Mouse (Mus musculus) gastrocnemius, postnatal 14 days (tissue): ENCODE data around the gene Gm17509. TPM values are rescaled to one million over a fixed set of nuclear protein-coding genes. Genes with fewer than 3 reads are reported as not detected.
A peak's percentile ranks its signal among the peaks of the same experiment; 100 is the strongest.
"Not testable (repeated sequence)": the region's sequence is repeated elsewhere in the genome, so short reads cannot be mapped to it uniquely, and the experiment has no call there.

Experiments used
- DNase-seq: peaks from one replicate; pipeline ENCODE4 v3.0.0; 2021; ENCODE audit warnings: mixed read lengths
- intact Hi-C: fragments of 180-260 bp; cut with DNase I; formaldehyde crosslinking; loops from one replicate; pipeline ENCODE4 v1.15.1; 2025; ENCODE audit warnings: low total_unique reads
- total RNA-seq, 2 experiments: library from RNA; stranded (reverse); gene quantifications; 2 replicates each; pipeline ENCODE4 v1.2.3; 2021

Gene Gm17509
- total RNA-seq, 2 experiments from 2014 or later = not detected

DNA sequence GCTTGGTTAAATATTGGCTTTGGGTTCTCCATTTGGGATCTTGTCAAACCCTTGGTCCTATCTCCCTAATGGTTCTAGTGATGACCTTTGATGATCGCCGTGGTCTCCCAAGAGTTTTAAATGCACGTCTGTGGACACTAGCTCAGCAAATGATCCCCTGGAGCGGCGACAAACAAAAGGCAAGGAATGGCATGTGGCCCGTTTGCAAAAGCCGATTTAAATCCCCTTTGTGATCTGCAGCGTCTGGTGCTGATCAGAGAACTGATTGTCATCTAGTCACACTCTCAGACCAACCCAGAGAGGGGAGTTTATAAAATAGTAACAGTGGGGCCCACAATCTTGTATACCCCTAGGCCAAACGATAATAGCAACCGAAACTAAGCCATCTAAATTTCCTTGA is 5.4 kb downstream of the Gm17509 start:
- intact Hi-C loops = no loop called here
- no peak for DNase-seq

DNA sequence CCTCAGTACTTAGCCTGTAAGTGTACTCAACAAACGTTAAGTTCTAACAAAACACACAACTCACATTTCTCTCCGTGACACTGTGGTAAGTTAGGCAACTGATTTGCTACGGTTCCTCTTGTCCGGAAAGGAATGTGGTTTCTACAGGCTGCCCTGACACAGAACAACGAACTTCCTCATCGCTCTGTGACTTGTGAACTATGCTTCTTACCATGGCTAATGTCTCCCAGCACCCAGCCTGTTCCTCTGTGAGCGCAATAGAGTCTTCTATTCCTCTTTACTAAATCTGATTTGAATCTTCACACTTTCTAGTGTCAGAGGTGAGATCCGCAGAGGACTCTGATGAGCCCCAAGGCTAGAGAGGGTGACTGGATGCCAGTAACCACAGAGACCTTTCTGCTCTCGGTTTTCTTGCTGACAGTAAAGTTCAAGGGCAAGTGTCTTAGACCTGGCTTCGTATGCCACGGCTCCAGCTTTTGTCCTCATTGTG is 9.4 kb downstream of the Gm17509 start:
- intact Hi-C loops = no loop called here
- DNase-seq = no peak

DNA sequence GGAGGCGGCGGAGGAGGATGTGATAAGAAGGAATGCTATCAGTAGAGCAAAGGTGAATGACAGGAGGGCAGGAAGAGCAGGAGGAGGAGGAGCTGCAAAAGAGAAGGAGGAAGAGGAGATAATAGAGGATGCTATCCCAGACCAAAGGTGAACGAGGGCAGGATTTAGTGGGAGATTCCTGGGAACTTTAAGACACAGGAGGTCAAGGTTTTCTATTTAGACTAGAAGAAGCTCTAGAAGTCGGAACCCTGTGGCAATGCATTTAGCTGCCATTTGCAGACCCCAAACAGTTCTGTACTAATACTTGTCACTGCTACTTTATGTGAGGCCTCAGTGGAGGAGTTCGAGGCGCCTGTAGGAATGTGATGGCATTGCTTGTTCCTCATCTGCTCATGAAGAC is 12.6 kb downstream of the Gm17509 start, which contains the start of gene Emb:
TSS of gene Emb (plus strand) at position 301 of the 400 bp plus-strand sequence.
- intact Hi-C loops = no loop called here
- DNase-seq = no peak

DNA sequence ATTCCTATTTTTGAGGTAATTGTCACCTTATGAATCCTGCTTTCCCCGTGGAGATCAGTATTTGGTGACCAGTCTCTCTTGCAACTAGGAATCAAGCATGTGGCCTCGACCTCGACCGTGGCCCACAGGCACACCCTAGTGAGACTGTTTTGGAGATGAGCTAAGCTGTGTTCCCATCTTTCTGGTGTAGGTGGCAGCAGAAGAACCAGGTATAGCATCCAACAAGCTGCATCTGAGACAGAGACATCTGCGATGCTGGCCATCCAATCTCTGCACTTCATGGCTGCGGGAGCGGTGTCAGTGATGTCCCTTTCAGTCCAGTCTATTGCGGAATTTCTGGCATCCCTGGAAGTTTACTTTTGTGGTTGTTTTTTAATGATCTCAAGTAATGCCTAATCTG is 14.8 kb downstream of the Gm17509 start:
- intact Hi-C loops = no loop called here
- no peak for DNase-seq

DNA sequence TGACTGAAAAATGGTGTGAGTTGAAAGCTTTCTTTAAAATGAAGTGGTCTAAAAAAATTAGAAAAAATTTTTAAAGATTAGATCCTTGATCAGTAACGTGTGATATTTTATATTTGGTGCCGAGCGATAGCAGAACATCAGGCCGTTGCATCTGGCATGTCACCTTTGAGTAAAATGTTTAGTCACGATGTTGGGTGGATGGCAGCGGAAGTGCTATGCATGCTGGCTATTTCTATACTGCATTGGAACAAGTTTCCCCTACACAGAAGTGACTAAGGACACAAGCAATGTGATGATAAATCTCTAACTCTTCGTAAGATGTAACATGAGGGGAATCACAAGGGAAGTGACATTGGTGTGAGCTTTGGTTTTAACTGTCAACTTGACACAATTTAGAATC is 16.2 kb downstream of the Gm17509 start:
- no peak for DNase-seq
- intact Hi-C loops = loop anchor here (5.0 kb wide), 1 partner anchor 83 kb away; no protein-coding TSS in a partner anchor

DNA sequence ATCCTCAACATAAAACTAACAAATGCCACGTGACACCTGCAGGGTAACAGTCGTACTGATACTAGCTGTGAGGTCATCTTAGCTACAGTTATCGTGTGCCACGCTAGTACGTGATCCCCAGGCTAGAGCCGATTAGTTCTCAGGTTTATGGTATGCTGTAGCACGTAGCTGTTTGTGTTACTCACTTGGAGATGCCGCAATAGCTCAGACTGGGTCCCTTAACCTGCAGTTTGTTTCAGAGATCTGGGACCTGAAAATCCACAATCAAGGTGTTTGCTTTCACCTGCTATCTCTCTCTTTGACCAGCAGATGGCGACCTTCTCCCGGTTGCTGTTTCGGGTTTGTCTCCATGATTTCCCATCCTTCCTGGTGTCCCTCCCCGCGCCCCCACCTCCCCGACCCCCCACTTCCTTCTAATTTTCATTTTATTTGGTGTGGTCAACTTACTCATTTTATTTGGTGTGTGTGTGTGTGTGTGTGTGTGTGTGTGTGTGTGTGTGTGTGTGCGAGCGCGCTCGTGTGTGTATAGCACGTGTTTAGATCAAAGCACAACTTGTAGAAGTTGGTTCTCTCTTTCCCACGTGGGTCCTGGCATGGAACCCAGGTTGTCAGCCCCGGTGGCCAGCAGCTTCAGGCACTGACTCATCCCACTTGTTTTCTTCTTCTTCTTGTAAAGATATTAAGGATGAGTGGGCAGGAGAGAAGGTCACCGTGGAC is 18.0 kb downstream of the Gm17509 start:
- intact Hi-C loops = loop anchor here (5.0 kb wide), 1 partner anchor 84 kb away; no protein-coding TSS in a partner anchor
- DNase-seq = no peak

DNA sequence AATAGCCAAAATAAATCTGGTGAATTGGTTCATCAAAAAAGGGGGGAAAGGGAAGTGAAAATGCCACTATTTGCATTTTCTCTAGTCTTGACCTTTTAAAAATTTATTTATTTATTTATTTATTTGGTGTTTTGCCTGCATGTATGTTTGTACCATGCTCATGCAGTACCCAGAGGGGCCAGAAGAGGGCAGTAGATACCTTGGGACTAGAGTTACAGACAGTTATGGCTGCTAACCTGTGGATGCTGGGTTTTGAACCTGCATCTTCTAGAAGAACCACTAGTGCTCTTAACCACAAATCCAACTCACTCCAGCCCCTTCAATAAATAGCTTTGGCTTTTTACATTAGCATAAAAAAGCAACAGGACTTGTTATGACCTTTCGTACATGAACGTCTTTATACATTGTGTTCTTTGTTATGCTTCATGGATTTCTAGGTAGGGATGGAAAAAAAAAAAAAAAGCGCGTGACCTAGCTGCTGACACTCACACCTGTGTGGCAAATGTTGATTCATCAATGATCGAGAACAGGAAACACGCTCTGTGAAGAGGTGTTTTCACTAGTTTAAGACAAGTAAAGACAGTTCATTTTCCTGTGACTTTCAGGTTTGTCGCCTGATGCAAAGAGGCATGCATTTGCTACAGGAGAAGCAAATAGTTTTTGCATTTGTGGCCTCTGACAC is 22.3 kb downstream of the Gm17509 start:
- intact Hi-C loops = no loop called here
- peak; percentile 67 for DNase-seq

DNA sequence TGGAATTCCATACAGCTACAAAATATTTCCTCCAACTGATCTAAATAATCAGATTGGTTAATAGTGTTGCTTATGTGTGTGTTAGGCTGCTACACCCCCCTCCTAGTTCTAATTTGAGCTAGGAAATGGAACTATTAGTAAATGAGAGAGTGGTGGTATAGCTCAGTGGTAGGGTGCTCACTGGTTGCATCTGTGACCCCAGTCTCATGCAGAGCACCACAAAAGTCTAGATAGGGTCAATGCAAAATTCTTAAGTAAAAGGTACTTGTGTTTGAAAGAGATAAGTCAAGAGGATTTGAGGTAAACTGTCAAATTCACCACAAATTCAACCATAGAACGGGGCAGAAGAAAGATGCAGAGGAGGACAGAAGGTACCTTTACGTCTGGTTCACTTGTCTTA is 23.2 kb downstream of the Gm17509 start:
- intact Hi-C loops = no loop called here
- no peak for DNase-seq

DNA sequence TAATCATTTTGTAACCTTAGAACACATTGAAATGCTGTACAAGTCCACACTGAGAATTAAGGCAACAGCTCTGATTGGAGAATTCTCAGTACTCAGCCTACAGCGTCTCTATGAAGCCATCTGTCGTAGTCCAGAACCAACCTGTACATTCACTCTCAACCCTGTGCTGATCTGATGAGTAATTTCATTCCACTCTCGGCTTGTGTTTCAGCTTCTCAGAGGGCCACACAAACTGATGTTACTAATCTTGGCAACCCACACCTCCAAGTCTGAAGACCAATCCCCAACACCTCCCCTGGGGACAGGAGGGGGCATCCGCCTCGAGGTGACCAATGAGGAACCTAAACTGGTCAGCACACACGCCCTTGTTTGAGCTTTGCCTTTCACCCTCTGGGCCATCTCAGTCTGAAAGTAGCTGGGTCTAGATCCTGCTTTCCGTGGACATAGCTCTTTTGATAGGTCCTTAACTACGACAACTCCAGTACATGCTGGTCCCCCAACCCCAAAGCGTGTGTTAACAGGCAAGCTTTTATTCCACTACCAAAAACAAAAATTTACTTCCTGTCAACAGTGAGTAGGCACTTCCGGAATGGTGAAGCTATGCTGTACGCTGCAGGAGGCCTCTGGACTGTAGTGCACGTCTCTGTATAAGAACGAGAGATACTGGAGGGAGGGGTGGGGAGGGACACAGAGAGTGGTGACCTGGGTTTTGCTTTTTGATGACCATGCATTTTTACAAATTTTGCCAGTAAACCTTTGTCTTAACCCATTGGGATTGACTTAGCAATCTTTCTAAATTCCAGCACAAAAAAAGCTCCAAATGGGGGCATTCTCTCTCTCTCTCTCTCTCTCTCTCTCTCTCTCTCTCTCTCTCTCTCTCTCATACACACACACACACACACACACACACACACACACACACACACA is 25.0 kb downstream of the Gm17509 start:
- DNase-seq = no peak
- intact Hi-C loops = no loop called here

DNA sequence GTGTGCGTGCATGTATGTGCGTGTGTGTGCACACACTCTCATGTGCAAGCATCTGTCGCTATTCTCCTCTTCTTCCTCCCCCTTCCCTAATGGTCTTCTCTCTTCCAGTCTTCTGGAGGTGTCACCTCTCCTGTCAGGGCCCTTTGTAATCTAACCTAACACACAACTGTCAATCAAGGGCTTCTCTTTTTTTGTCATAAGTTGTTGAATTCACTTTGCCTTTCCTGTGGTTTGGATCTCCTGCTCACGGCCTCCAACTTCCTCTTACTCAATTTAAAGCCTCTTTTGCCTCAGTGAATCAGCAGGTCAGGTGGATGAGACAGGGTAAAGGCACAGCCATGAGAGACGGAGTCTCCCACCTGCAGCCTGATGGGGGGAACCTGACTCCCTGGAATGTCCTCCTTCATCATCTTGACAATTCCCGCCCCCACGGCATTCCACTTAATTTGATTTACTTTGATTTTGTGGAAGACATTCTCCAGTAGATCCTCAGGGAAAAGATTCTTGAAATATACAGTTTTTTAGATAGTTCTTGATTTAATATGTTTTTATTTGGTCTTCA is 27.4 kb downstream of the Gm17509 start:
- no peak for DNase-seq
- intact Hi-C loops = no loop called here

DNA sequence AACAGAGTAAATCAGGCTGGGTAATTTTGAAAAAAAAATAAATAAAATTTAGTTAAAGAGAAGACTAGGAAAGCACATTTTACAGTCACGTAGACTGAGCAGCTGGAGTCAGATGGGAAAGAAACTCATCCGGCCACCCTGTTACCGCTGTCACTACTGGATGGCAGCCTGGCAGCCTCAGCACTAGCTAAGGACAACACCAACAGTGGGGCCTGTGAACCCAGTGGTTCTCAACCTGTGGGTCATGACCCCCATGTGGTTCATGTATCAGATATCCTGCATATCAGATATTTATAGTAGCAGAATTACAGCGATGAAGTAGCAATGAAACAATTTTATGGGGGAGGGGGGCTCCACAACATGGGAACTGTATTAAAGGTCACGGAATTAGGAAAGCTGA is 28.7 kb downstream of the Gm17509 start:
- intact Hi-C loops = no loop called here
- peak; percentile 12 for DNase-seq

DNA sequence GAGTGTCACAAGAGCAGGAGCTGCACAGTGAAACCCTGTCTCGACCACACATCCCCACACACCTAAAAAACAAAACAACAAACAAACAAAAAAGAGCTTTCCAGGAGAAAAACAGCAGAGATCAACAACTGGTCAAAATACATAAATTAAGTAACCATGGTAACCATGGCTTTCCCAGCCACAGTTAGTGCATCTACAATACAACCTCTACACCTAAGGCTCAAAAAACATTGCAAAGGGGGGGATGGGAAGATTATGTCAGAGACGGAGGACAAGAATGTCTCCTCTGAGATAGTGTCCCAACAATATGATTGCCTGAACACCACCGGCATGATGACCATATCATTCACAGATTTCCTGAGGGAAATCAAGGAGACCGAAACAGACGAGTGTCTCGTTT is 35.5 kb downstream of the Gm17509 start:
- intact Hi-C loops = no loop called here
- DNase-seq = no peak

DNA sequence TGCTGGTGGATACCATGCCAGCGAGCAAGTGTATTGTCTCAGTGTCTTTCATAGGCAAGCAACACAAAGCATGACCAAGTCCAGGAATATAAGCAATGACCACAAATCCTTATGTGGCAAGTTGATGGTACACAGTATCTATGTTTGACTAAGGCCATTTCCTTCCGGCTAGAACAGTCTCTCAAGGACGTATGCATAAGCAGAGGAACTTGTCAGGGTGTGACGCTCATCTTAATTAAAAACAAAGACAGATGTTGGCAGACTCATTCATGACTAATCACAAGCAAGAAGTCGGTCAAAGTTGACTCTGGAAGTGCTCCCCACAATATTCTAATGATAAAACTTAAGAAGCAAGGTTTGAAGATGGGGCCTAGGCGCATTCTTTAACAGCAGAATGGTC is 37.6 kb downstream of the Gm17509 start:
- DNase-seq = no peak
- intact Hi-C loops = no loop called here

DNA sequence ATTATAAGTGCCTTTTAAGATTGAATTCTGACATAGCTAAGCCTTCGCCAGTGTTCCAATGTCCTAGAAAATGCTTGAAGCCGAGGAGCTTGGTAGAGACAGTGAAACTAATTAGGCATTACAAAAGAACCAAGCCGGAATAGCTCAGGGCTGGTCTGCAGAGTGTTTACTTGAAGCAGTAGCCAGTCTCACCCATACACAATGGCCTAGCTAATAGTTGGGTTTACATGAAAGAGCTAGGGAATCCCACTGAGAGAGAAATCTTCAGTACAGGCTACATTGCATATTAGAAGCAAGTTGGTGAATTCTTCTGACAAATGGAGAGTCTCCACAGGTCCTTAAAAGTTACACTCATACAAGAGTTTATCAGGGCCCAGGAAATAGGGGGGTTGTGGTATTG is 40.0 kb downstream of the Gm17509 start:
- DNase-seq, intact Hi-C loops: not testable (repeated sequence)

Other genes starting within 250 kb of the Gm17509 start
- 10 to 100 TPM; 10.8 to 14.3 TPM for gene Parp8, start 195.5 kb downstream of the Gm17509 start, total RNA-seq
- 10 to 100 TPM; 12.5 to 13.3 TPM for gene Emb, start 12.5 kb downstream of the Gm17509 start, total RNA-seq